11 mouse cellular contexts compared by ENCODE assay signal in the genomic region with DNA sequence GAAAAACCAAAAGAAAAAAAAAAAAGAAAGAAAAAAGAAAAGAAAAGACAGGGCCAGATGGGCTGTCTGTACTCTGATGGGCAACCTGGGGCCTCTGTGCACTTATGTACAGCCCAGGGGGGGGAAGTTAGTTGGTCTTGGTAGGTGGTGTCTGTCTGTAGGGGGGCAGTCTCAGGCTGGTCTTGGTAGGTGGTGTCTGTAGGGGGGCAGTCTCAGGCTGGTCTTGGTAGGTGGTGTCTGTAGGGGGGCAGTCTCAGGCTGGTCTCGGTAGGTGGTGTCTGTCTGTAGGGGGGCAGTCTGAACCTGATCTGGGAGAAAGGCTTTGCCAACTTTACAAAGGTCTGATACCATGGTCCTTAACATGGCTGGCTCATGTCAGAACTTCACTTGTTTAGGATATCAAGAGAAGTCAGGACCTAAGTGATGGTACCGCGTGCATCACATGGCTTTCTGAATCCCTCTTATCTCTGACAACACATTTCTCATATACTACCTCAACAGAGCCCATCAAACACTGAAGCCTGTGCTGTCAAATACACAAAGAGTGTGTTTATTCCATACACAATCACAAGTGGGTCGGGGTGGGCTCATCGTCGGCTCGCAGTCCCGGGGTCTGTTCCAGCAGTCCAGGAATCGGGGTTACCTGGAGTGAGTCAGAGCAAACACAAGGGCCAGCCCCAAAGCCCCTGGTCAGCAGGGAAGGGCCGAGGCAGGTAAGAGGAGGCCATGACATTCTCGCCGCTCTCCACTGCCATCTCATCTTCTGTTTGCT. TPM values are rescaled to one million over a fixed set of nuclear protein-coding genes. Genes with fewer than 3 reads are reported as not detected.
DNase-seq lines count a peak whose midpoint lies in the region; ATAC-seq and TF ChIP-seq lines count a peak whose summit lies in the region.
"Had no signal": no experiment of that assay in that cellular context is flagged by ENCODE, and none has a peak within 500 bp of the region (broad histone marks: within the 10 kb centered on the region; RNA-seq: fewer than 3 reads in every experiment).

No protein-coding gene starts in this region.

- no peaks in the 10 kb centered on the region for H3K27me3 ChIP-seq in heart, postnatal 0 days (ENCODE audit: control insufficient read depth, insufficient read depth, low read length)
- no peaks in the 10 kb centered on the region for H3K27me3 ChIP-seq in MEL (ENCODE audit: control insufficient read depth in 1 of 2, insufficient read depth in 2 of 2, low read length in 2 of 2)
- peaks cover 20% of the 10 kb centered on the region for H3K27me3 ChIP-seq in liver, embryonic 14.5 days (ENCODE audit: control insufficient read depth, insufficient read depth, low read length)
- H3K27me3 ChIP-seq: embryonic facial prominence, embryonic 15.5 days had no signal

- ATAC-seq in heart, postnatal 0 days (ENCODE audit: insufficient read depth, low read depth), result no peak
- ATAC-seq in liver, embryonic 14.5 days (ENCODE audit: insufficient read depth), result peak; percentile 88

- H3K4me2 ChIP-seq in heart, postnatal 0 days (ENCODE audit: low read depth, low read length), result peak overlapping the region; percentile 19
- H3K4me2 ChIP-seq in liver, embryonic 14.5 days (ENCODE audit: low read depth), result peak overlapping the region; percentile 8
- H3K4me2 ChIP-seq: embryonic facial prominence, embryonic 15.5 days had no signal

- no peak overlapping the region for H3K4me3 ChIP-seq in heart, postnatal 0 days (ENCODE audit: low read depth, low read length)
- H3K4me3 ChIP-seq in MEL (ENCODE audit: control insufficient read depth in 1 of 2, insufficient read depth in 1 of 2, low read depth in 2 of 2, low read length in 2 of 2), result no peak overlapping the region
- H3K4me3 ChIP-seq in bone marrow macrophage, adult 2 months (ENCODE audit: insufficient read depth, low read length), result no peak overlapping the region
- H3K4me3 ChIP-seq in liver, embryonic 14.5 days (ENCODE audit: insufficient read depth in 1 of 2, low read depth in 2 of 2, low read length in 2 of 2), result no peak overlapping the region
- H3K4me3 ChIP-seq: embryonic facial prominence, embryonic 15.5 days had no signal

- peak overlapping the region; percentile 84 for H3K27ac ChIP-seq in heart, postnatal 0 days (ENCODE audit: low read depth)
- H3K27ac ChIP-seq in MEL (ENCODE audit: control insufficient read depth, low read depth, low read length), result no peak overlapping the region
- H3K27ac ChIP-seq in bone marrow macrophage, adult 2 months (ENCODE audit: insufficient read depth, low read depth, low read length), result peak overlapping the region; percentile 95
- H3K27ac ChIP-seq in liver, embryonic 14.5 days, result peak overlapping the region; percentile 55
- H3K27ac ChIP-seq: embryonic facial prominence, embryonic 15.5 days had no signal

- no peak for DNase-seq in heart, postnatal 0 days (ENCODE audit: low spot score)
- no peak for DNase-seq in heart, postnatal 36 days
- DNase-seq in MEL (ENCODE audit: low read depth, low spot score), result peak; percentile 70
- DNase-seq in liver, embryonic 14.5 days (ENCODE audit: low read depth in 3 of 3, low spot score in 3 of 3), result peak; percentile 59 to 62 (median 61)
- no peak for DNase-seq in layer of hippocampus, adult 9-11 months
- DNase-seq in kidney, postnatal 10 days, result no peak
- DNase-seq: adrenal gland, postnatal 25 days; cerebellum, adult 9-10 months; kidney, adult 18-20 months had no signal

- TF ChIP-seq CTCF in heart, postnatal 0 days (IDR thresholded peaks at IDR 0.05; ENCODE audit: low read depth), result no peak
- no peak for TF ChIP-seq CTCF in MEL (IDR thresholded peaks at IDR 0.05 in 2 of 3, conservative IDR thresholded peaks at IDR 0.05 in 1 of 3; ENCODE audit: control insufficient read depth in 1 of 3, insufficient read depth in 1 of 3, low read depth in 2 of 3, low read length in 3 of 3, poor library complexity in 1 of 3, severe bottlenecking in 1 of 3)
- no peak for TF ChIP-seq CTCF in bone marrow macrophage, adult 2 months (IDR thresholded peaks at IDR 0.05; ENCODE audit: low read depth, low read length)
- no peak for TF ChIP-seq CTCF in liver, embryonic 14.5 days (IDR thresholded peaks at IDR 0.05; ENCODE audit: low read depth)

- no peak for TF ChIP-seq RAD21 in MEL (IDR thresholded peaks at IDR 0.05; ENCODE audit: low read depth, low read length)

- H3K79me2 ChIP-seq in MEL (ENCODE audit: control insufficient read depth, insufficient read depth, low read length, poor library complexity), result peaks cover 3% of the 10 kb centered on the region; the same call in 1 of the 2 replicates

- peak overlapping the region; percentile 17; the same call in 1 of the 2 replicates for H3K9ac ChIP-seq in heart, postnatal 0 days (replicated peaks; ENCODE audit: low read depth, low read length)
- no peak overlapping the region for H3K9ac ChIP-seq in MEL (ENCODE audit: control insufficient read depth, low read depth, low read length, poor library complexity, severe bottlenecking)
- H3K9ac ChIP-seq in liver, embryonic 14.5 days (replicated peaks), result peak overlapping the region; percentile 5
- H3K9ac ChIP-seq: embryonic facial prominence, embryonic 15.5 days had no signal

- H3K4me1 ChIP-seq in heart, postnatal 0 days (ENCODE audit: control insufficient read depth, insufficient read depth), result peaks cover 35% of the 10 kb centered on the region
- H3K4me1 ChIP-seq in MEL (ENCODE audit: control insufficient read depth in 1 of 2, insufficient read depth in 2 of 2, low read length in 2 of 2), result peaks cover 11 to 22% of the 10 kb centered on the region in 2 experiments
- peaks cover 59% of the 10 kb centered on the region for H3K4me1 ChIP-seq in bone marrow macrophage, adult 2 months (ENCODE audit: control insufficient read depth, insufficient read depth, low read length)
- peaks cover 24 to 34% of the 10 kb centered on the region in 2 experiments for H3K4me1 ChIP-seq in liver, embryonic 14.5 days (replicated peaks; ENCODE audit: control insufficient read depth in 2 of 2, insufficient read depth in 2 of 2, low read length in 1 of 2)

- intact Hi-C loops in heart, postnatal 36 days (cut with DNase I), result loop anchor here (2.0 kb wide), 1 partner anchor 15 kb away; no protein-coding TSS in a partner anchor

- TF ChIP-seq EP300 in heart, postnatal 0 days (IDR thresholded peaks at IDR 0.05; ENCODE audit: low read depth), result no peak
- TF ChIP-seq EP300 in MEL (IDR thresholded peaks at IDR 0.05; ENCODE audit: low read depth in 1 of 2, low read length in 2 of 2), result peak in 1 of 2 experiments; percentile 57; a peak in 2 of 4 replicates
- peak; percentile 79 for TF ChIP-seq EP300 in liver, embryonic 14.5 days (IDR thresholded peaks at IDR 0.05; ENCODE audit: low read depth)

- no peak for TF ChIP-seq POLR2A in MEL (IDR thresholded peaks at IDR 0.05; ENCODE audit: control insufficient read depth in 1 of 2, insufficient read depth in 1 of 2, low read depth in 1 of 2, low read length in 2 of 2, poor library complexity in 1 of 2)
- no peak for TF ChIP-seq POLR2A in bone marrow macrophage, adult 2 months (IDR thresholded peaks at IDR 0.05; ENCODE audit: borderline replicate concordance, low read depth, low read length)

- H3K9me3 ChIP-seq in heart, postnatal 0 days (replicated peaks; ENCODE audit: control insufficient read depth, low read length), result no peaks in the 10 kb centered on the region
- H3K9me3 ChIP-seq in MEL (replicated peaks; ENCODE audit: insufficient read depth, low read length), result no peaks in the 10 kb centered on the region
- H3K9me3 ChIP-seq in liver, embryonic 14.5 days (ENCODE audit: control insufficient read depth, low read length), result no peaks in the 10 kb centered on the region
- H3K9me3 ChIP-seq: embryonic facial prominence, embryonic 15.5 days had no signal

- WGBS in heart, postnatal 0 days, result 73% methylated on average over 12 of the region's 12 CpGs
- WGBS in liver, embryonic 14.5 days (ENCODE audit: insufficient replicate concordance), result 46% methylated on average over 12 of the region's 12 CpGs

- H3K36me3 ChIP-seq in heart, postnatal 0 days (replicated peaks; ENCODE audit: control insufficient read depth, insufficient read depth, low read length), result no peaks in the 10 kb centered on the region
- H3K36me3 ChIP-seq in MEL (ENCODE audit: control insufficient read depth in 1 of 2, insufficient read depth in 2 of 2, low read length in 2 of 2), result peaks cover 0 to 14% of the 10 kb centered on the region in 2 experiments; a peak in 2 of 4 replicates
- H3K36me3 ChIP-seq in liver, embryonic 14.5 days (replicated peaks; ENCODE audit: control insufficient read depth, insufficient read depth, low read depth), result no peaks in the 10 kb centered on the region
- H3K36me3 ChIP-seq: embryonic facial prominence, embryonic 15.5 days had no signal

TF ChIP-seq in MEL, 35 proteins besides CTCF, POLR2A, EP300 and RAD21 (continues in another document):
- TF ChIP-seq USF1 (IDR thresholded peaks at IDR 0.05; ENCODE audit: low read depth, low read length), result peak; percentile 78
- TF ChIP-seq GATA1 (IDR thresholded peaks at IDR 0.05; ENCODE audit: low read depth, low read length), result peak; percentile 75
- TF ChIP-seq TCF12 (IDR thresholded peaks at IDR 0.05; ENCODE audit: low read depth, low read length), result peak; percentile 64; the same call in 1 of the 2 replicates
- TF ChIP-seq NRF1 (IDR thresholded peaks at IDR 0.05; ENCODE audit: insufficient read depth, low read depth, low read length, poor library complexity, severe bottlenecking), result no peak

RNA-seq across cellular contexts. Expression of a gene that starts 3.7 kb away (rescaled TPM):
- 116 and 138 TPM in 2 replicates for total RNA-seq in heart, postnatal 0 days (2014; rRNA removed; ENCODE audit: low replicate concordance)
- polyA plus RNA-seq in heart, postnatal 0 days (2015; fragmentation: Nextera tagmentation; extraction: Ambion mirVana), result 74.9 and 94.8 TPM in 2 replicates
- 10 to 100 TPM; 73.4 to 81.1 TPM for total RNA-seq in heart, postnatal 36 days (2021)
- total RNA-seq in MEL (2012; rRNA removed), result 4.2 and 6.4 TPM in 2 replicates
- polyA plus RNA-seq in MEL (2012; ENCODE audit: insufficient read depth in 1 of 2, insufficient read length in 2 of 2, low read depth in 1 of 2, low replicate concordance in 2 of 2, missing spikeins in 1 of 2), result 10 to 100 TPM in 1 of 2 experiments, not detected in 1; 19.2 TPM
- 298 and 305 TPM in 2 replicates for polyA plus RNA-seq in bone marrow macrophage, adult 2 months (2012; ENCODE audit: insufficient read depth, insufficient read length, missing spikeins)
- 6.1 and 9.0 TPM in 2 replicates for polyA plus RNA-seq in liver, embryonic 14.5 days (2012; rRNA removed)
- polyA plus RNA-seq in liver, embryonic 14.5 days (2014; fragmentation: Nextera tagmentation; extraction: Ambion mirVana), result 3.6 and 5.4 TPM in 2 replicates

RNA-seq across cellular contexts. Expression of a gene that starts 58.8 kb away (rescaled TPM):
- 10.5 and 17.3 TPM in 2 replicates for total RNA-seq in heart, postnatal 0 days (2014; rRNA removed; ENCODE audit: low replicate concordance)
- 42.9 and 49.4 TPM in 2 replicates for polyA plus RNA-seq in heart, postnatal 0 days (2015; fragmentation: Nextera tagmentation; extraction: Ambion mirVana)
- total RNA-seq in heart, postnatal 36 days (2021), result 10 to 100 TPM; 22.3 to 26.0 TPM
- total RNA-seq in MEL (2012; rRNA removed), result 24.4 and 28.9 TPM in 2 replicates
- polyA plus RNA-seq in MEL (2012; ENCODE audit: insufficient read depth in 1 of 2, insufficient read length in 2 of 2, low read depth in 1 of 2, low replicate concordance in 2 of 2, missing spikeins in 1 of 2), result 10 to 100 TPM; 20.6 to 92.0 TPM
- 18.6 and 22.9 TPM in 2 replicates for polyA plus RNA-seq in bone marrow macrophage, adult 2 months (2012; ENCODE audit: insufficient read depth, insufficient read length, missing spikeins)
- 4.8 and 6.6 TPM in 2 replicates for polyA plus RNA-seq in liver, embryonic 14.5 days (2012; rRNA removed)
- 9.0 and 9.8 TPM in 2 replicates for polyA plus RNA-seq in liver, embryonic 14.5 days (2014; fragmentation: Nextera tagmentation; extraction: Ambion mirVana)

Comparison
In these comparisons a context has a peak if more than half of its experiments do, and no peak if none do; other contexts are left out.
1. DNase-seq: peak in MEL (single experiment) and liver, embryonic 14.5 days (3 of 3); none in heart, postnatal 0 days (single experiment), heart, postnatal 36 days (0 of 2), layer of hippocampus, adult 9-11 months (single experiment) and kidney, postnatal 10 days (single experiment).